Mouse (Mus musculus) testis, postnatal 14 days (tissue): Measurements from ENCODE around the gene 2310022B05Rik.

ENCODE experiments used
- DNase-seq: peaks from one replicate; pipeline ENCODE4 v3.0.0; 2021; ENCODE audit warnings: low spot score

Gene 2310022B05Rik

DNA sequence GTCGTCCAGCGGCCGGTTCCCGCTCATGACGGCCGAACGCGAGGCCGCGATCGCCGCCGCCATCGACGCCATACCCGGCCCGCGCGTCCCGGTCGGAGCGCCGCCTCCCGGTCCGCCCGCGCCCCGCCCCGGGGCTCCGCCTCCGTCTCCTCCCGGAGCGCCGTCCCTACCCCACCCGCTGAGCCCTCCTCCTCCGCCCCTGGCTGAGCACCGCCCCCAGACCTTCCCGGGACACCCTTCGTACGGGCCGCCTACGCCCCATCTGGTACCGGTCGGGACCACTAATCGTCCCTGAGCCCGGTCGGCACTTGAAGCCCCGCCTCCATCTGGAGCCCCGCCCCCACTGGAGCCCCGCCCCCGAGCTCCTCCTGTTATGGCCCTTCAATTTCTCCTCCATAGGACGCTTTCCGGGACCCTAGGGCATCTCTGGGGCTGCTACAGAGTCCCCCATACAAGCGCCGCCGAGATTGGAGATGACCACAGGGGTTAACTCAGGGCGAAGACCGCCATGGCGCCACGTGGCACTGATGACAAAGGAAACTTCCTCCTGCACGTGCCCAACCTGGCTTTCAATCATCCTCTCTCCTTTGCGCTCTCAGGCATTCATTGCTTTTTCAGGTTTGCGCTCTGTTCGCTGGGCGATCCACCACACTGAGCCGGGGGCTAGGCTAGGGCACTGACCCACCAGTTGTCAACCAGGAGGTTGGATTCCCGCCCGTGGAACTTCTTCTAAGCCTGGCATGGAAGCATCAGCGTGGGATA is at the start of gene 2310022B05Rik:
2310022B05Rik (minus strand) TSS at position 258 of the 762 bp plus-strand sequence.
- DNase-seq: peak; percentile 86

DNA sequence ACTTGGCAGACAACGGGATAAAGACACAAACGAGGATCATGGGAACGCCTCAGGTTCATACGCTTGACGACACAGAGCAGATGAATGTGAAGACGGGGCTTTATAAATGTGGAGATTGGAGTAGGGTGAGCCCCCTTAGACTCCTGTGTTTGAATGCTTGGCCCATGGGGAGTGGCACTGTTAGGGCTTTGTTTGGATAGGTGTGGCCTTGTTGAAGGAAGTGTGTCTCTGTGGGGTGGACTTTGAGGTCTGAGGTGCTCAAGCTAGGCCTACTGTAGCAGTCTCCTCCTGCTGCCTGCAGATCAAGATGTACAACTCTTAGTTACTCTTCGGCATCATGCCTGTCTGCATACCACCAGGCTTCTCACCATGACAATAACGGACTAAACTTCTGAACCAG is 42.7 kb upstream of the 2310022B05Rik start:
- no peak for DNase-seq

DNA sequence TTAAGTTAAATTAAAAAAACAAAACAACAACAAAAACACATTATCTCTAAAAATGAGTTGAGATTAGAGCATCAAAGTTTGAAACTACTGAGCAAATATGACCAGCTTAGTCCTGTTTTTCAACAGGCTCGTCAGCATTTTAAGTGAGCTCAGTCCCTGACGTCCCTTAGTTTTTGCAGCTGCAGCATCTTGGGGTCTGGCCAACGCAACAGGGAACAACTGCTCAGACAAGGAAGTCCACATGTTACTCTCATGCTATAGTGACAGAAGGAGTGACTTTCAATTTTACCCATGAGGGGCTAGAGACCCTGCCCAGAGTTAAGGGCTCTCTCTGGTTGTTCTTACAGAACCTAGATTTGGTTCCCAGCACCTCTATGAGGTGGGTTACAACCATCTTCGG is 41.2 kb upstream of the 2310022B05Rik start:
- no peak for DNase-seq

DNA sequence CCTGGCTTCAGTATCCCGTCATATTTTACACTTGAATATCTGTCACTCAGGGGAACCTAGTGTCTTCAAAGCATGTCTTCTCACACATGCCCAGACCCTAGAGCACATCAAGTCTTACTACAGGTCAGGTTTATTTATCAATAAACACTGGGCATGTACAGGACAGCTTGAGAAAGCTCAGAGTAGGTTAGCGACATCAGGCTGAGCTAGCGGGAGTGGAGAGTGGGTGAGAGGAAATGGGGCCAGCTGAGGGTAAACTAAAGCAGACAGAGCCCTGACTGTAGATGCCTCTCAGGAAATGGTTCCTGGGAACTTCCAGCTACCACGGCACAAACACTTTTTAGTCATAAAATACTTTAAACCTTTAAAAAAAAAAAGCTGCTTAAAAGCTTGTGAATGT is 40.4 kb upstream of the 2310022B05Rik start:
- DNase-seq: no peak

DNA sequence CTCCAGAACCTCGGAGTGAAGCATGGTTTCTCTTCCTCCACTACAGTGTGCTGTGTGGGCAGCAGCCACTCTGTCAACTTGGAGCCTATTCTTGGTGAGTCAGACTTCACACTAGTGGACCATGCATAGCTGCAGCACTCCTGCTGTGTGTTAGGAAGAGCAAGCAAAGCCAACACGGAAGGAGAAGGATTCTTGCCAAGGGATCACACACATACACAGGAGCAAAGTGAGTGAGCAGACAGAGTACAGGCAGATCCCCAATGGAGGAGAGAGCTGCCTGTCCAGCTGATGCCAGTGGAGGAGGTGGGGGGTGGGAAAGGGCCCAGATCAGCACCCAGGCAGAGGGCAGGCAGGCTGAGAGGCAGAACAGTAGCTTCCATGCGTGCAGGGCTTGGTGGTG is 39.0 kb upstream of the 2310022B05Rik start:
- DNase-seq: no peak

DNA sequence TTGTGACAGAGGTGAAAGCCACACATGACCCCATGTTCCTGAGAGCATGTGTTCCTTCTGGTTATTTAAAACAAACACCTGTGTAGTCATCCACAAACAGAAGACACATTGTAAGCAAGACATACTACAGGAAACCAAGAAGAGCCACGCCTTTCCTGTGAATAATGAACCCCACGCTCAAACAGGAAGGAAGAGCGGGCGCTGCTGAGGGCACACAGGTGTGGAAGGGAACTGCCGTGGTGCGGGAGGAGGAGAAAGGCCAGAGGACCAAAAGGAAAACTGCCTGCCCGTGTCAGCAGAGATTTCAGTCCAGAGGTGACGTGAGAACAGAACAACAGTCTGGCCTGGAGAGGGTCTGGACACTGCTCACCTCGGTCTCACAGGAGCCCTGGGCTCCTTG is 37.9 kb upstream of the 2310022B05Rik start:
- DNase-seq: no peak

DNA sequence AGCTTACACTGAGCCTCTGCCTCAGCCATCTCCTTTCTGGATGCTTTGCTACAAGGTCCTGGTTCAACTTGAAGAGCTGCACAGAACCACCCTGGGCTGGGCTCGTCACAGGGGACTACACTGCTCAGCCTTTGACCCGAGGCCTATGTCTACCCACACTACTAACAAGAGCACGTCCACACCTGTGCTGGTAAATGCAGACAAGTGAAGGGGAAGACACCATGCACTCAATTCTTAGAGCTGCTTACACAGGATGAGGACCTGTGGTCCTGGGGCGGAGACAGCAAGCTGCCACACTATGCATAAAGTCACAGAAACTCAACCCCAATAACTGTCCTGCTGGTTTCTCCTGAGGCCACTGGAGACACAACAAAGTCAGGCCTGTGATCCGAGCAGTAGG is 37.1 kb upstream of the 2310022B05Rik start:
- no peak for DNase-seq

DNA sequence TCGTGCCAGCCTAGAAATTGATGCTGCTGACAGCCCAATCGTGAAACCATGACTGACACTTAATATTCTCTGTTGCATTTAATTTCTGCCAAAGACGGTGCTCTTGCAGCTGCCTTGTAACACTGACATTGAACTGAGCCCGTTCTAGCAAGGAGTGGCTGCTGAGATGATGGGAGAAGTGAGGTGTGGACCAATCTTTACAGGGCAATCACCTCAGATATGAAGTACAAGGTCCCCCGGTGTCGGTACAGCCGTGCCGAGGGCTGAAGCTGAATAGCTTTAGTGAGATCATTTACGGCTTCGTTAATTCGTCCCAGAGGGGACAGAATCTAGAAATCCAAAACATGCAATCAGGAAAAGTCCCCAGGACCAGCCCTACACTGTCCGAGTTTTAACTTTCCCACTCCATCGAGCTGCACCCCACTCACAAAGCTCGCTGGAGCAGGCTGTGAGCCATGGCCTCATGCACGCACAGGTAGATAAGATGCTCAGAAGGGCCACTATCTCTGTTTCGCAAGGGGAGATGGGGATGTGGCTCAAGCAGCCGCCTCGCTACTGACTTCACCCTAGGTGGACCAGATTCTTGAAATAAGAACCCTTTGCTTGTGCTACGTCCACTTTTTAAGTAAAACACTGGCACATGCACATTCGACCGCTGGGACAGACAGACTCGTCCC is 32.4 kb upstream of the 2310022B05Rik start:
- DNase-seq: no peak

DNA sequence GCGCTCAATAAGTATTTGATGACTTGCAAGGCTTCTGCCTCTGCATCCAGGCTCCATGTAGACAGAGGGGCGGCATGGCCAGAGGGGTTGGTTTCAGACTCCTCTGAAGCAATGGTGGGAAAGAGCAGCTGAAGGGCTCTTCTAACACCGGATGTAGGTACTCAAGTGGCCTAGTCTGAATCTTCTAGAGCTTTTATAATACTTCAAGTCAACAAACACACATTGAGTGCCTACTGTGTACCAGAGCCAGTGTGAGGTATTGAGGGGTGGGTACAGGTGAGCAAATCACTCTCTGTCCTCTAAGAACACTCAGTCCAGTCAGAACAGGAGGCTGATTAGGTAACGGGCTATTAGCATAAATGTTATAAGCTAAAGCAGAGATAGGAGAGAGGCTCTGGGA is 28.5 kb upstream of the 2310022B05Rik start:
- no peak for DNase-seq

DNA sequence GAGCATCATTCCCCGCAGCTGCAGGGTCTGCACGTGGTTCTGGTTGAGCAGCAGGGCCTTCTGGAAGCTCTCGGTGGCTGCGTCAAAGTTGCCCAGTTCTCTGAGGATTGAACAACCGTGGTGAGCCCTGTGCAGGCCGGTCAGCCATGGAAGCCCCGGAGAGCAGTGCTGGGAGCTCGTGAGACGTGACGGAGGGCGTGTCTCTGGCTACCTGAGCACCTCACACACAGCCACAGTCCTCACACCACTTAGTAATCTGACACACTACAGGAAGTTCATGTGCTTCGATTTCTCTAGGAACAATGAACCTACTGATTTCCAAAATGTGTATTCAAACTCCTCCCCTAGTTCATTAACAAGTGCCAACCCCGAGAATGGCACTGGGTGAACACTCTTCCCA is 25.7 kb upstream of the 2310022B05Rik start:
- no peak for DNase-seq

DNA sequence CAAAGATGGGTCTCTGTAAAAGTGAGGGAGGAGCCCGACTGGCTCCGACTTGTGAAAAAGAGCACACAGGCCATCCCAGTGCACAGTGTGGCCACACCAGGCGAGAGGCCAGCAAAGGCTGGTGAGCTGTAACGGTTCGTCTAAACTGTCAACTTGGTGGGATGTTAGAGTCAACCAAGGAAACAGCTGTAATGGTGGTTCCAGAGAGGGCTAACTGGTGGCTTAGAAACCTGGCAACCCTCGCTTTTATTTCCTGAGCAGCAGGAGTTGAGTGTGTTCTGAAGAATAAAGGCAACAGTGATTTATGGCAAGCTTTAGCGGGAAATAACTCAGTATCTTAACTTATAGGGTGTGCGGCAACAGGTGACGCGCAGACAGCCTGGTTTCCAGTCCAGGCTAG is 19.0 kb upstream of the 2310022B05Rik start:
- DNase-seq: no peak

DNA sequence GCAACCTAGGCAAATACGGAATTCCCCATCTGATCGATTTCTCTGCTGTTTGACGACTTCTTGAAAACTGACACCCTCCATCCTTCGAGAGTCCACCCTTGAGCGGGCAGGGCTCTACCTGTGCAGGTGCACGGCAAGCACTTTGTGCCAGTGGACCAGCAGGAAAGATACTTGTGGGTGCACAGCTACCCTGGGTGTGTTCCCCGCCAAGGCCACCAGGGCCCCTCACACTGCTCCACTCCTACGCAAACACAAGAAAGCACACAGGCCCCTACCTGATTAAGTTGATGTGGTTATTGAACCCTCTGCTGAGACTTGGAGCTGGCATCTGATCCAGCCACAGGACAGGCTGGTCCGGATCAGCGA is 18.6 kb upstream of the 2310022B05Rik start:
- no peak for DNase-seq

DNA sequence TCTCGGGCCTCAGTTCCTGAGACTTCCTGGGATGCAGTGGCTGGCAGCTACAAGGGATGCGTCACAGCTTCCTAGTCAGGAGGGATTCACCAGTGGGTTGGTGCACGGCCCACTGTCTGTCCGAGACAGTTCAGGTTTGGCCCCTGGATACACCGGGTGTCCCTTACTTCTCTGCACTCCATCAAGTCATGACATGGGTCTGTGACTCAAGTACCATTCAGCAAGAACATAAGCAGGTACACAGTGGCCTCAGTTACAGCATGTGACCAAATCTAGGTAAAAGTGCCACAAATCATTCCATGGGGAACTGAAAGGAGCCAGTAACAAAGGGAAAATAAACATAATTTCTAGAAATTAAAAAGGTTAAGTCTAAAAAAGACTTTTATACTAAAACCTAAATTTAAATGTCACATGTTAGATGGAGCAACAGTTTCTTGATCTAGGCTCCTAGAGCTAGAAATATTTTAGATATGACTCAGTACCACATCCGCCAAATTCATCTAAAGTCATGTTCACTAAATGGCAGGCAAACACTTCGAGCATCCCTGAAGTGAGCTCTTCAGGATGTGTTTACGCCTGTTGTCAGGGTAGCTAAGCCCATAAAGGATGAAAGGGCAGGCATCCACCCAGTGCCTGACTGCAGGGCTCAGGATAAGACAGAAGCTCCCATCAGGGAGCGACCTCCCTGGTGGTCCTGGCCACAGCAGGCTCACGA is 18.1 kb upstream of the 2310022B05Rik start:
- DNase-seq: no peak

DNA sequence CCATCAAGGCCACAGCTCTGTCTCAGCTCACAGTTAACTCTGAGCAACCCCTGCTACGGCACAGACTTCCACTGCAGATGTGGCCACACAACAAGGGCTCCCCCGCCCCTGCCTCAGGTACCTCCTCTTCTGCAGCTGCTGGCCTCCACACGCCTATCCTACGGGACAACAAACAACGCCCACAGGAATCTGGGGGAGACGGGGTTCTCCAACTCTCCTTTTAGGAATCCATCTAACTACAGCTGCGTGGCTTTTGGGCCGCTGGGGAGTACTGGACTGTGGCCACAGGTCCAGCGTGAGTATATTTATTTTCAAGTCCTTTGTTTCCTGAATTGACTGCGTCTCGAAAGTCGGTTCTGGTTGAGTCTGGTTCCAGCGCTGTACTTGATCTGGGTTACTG is 15.1 kb upstream of the 2310022B05Rik start:
- no peak for DNase-seq

DNA sequence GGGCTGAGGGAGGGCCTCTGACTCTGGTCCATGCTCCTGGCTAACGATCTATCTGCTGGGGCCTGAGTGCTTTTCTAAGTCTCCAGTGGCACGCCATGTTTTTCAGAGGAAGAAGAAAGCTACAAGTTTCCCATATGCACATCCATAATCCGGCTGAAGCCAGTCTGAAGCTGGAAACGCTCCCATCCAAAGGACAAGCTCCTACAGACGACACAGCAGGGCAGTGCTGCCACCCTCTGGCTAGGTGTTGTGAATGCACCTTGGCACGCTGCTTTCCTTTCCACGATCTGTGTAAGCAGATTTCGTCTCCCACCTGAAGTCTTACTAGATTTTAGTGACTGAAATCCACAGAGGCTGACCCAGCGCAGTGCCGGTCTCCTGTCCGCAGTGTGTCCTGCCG is 14.3 kb upstream of the 2310022B05Rik start:
- DNase-seq: peak; percentile 61

DNA sequence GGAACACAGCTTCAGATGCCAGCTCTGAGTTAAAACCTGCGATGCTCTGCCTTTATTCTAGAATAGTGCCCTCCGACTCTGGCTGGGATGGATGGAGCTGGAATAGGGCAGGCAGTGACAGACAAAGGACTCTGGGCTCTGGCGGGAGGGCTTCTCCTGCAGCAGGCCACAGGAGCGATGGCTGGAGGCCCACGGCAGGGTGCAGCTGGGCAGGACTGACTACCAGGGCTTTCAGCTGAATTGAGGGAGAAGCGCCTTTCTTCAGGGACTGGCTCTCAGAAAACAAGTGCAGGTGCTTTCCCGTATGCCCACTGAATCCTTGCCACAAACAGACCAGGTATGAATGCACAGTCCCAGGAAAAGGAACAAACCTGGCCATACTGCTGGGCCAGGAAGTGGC is 13.9 kb upstream of the 2310022B05Rik start:
- no peak for DNase-seq

DNA sequence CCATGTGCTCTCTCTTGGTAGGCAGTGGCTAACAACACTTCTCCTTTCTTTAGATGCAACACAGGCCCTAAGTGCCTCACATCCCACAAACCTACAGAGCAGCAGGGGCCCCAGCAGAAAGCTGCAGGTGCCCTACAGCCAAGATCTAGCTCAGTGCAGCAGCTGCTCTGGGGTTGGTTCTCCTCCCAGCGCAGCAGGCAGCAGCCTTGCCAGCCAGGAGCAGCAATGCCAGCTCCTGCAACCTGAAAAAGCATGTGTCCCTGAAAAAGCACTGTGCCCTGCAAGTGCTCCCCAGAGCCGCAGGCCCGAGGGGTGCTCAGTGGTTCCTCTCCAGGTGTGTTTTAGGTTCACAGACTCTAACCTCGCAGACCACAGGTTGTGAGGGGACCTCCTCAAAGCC is 13.5 kb upstream of the 2310022B05Rik start:
- no peak for DNase-seq

DNA sequence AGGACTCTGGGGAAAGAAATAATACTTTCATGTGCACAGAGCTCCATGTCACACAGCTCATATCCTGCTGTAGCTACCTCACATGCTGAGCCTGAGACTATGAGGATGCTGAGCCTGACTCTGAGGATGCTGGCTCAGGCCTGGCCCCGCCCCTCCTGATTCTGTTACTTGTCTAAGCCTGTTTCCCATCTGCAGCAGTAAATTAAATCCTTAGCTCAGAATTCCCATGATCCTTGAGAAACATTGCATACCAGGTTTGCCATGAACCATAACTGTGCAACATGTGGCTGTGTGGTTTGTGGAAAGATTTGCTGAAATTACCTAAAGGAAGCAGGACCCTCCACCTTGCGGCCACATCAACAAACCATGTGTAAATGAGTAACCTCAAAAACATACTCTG is 9.2 kb upstream of the 2310022B05Rik start:
- DNase-seq: no peak

DNA sequence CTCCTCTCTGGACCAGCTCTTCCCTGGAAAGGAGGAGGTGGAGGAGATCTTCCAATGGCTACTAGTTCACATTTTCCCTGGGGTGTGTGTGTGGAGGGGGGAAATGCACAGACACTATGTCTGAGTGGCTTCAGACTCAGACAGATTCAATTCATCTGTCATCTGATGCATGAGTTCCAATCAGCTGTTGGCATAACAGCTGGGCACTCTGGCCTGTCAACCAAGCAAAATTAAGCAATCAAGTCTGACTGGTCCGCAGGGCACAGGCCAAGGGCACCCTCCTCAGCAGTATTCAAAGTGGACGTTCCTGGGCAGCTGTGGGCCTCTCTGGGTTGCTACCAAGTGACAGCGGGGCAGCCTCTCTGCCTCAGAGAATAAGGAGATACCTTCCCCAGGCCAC is 5.6 kb upstream of the 2310022B05Rik start:
- no peak for DNase-seq

DNA sequence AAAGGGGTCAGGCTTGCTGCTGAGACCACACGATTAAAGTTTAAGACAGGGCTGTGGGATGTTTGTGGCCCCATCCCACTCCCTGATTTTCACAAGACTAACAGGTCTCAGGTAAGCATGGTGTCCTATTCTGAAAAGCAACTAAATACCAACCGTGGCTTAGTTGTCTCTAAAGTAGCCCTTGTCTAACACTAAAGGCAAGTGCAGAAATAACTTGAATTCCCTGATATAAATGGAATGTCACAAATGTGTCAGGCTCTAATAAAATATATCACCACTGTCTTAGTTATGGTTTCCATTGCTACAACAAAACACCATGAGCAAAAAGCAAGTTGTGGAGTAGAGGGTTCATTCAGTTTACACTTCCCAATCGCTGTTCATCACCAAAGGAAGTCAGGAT is 1.2 kb upstream of the 2310022B05Rik start:
- no peak for DNase-seq

DNA sequence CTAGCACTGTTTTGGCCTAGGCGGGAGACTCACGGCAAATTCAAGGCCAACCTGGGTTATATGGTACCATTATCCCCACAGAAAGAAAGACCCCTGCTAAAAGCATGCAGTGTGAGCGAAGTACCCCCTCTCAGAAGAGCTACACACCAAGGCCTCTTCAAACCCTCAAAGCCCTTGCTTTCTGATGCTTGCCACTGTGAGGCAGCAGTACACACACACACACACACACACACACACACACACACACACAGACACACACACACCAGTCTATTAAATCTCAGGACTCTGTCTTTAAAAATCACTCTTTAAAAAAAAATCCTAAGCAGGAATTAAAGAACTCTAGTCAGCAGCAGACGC is 683 bp upstream of the 2310022B05Rik start:
- no peak for DNase-seq

DNA sequence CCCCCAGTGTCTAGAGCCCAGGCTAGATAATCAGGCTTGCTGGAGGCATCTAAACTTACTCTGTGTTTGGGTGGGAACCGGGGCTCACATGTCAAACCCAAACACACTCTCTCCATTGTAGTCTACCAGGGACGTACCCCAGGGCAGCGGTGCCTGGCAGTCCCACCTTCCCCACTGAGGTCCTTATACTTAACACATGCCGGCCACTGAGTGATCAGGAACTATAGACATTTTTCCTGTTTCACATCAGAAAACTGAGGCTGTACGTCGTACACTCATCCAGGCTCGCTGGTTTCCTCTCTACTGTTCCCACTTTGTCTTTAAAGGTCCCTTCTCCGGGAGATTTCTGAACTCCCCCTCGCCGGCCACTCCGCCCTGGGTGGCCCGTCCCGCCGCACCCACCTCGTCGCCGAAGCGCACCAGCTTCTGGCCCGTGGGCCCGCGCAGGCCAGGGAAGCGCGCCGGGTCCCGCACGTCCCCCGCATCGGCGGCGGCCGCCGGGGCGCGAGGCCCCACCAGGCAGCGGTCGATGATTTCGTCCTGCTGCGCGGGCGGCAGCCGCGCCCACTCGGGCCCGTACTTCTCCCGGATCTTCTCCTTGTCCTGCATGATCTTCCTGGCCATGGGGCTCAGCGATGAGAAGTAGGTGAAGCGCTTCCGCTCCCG is 590 bp downstream of the 2310022B05Rik start:
- no peak for DNase-seq

DNA sequence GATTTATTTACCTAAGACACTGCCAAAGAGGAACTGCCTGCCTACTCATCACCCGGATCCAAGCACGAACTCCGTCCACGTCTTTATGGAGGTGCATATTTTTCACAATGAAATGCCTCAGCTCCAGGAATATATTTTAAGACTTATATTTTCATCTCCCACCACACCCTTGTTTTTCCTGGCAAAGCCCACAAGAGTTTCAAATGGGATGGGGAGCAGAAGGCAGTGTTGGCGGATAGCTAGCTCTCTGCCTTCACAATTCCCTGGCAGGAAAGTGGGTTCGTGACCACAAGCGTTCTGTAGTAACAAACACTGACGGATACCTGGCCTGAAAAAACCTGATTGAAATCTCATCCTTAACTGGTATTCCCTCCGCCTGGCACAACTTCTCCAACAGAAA is 1.4 kb downstream of the 2310022B05Rik start:
- no peak for DNase-seq
